Mouse (Mus musculus): ENCODE data around the gene Bcl6b. TPM values are rescaled to one million over a fixed set of nuclear protein-coding genes. Genes with fewer than 3 reads are reported as not detected.

Gene Bcl6b
- 1.5 TPM in 2 replicates for polyA plus RNA-seq (2012; rRNA removed)

GRCm38 (mm10) chr11:70229260-70230010 is at the start of gene Bcl6b:
TSS of gene Bcl6b (minus strand) at chr11:70229798.

DNA sequence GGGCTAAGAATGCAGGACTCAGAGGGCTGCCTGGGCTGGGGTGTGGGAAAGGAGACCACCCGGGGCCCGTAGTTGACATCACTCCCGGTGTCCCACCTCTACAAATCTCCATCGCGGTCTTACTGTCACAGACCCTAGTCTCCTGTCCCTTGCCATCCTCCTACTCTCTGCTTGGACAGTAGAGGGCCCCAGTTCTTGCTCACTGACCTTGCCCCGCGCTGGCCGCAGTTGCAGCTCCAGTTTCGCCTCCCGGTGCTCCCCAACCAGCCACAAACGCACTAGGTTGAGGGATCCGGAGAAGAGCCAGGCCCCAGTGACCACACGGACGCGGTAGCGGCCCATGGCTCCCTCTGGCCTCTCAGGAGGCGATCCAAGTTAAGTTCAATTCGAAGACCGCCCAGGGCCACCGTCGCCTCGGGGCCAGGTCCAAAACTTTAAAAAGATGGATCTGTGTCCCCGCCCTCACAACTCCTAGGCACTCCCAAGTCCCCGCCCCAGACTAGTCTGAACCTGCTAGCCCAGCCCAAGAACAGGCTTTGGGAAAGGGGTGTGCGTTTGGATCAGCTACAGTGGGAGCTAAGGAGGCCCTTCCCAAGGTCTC is 25.4 kb upstream of the Bcl6b start, which contains the start of gene Alox12:
Gene Alox12, minus strand, starts transcription at position 423 of the 601 bp plus-strand sequence.

DNA sequence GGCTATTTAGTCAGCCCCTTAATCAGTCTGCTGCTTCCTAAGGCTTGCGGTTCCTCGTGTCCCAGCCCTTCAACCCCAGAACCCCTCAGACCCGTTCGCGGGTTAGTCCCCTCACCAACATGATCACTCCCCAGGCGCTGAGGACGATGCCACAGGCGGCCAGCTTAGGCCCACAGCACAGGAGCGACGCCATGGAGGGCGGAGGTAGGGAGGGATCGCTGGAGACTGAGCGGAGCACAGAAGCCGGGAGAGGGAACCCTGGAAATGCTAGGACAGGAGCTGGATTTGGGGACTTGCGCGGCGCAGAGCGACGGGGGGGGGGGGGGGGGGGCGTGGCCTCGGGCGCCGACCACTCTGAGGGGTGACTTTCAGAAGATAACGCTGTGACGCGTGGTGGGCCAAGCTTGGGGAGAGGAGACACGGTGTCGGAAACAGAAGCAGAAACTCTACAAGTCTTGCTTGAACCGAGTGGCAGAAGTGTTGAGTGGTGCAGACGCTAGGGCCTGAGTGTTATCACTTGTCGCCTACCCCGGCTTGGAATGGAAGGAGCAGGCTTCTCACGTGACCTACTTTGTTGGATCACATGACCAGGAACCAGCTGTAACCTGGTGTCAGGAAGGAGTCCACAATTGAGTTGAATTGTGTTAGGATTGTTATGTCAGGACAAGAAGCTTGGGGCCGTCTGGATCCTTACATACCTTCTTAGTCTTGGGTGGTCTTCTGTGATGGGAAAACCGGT is 10.1 kb upstream of the Bcl6b start, which contains the start of the genes Gm21988 and Rnasek:
Gene Gm21988, minus strand, starts transcription at position 290 of the 739 bp plus-strand sequence.
Gene Rnasek, minus strand, starts transcription at position 302 of the 739 bp plus-strand sequence.

GRCm38 (mm10) chr11:70237457-70238167 is 8.0 kb upstream of the Bcl6b start, which contains the start of gene 0610010K14Rik:
TSS of gene 0610010K14Rik (minus strand) at chr11:70237914.

GRCm38 (mm10) chr11:70220731-70221602 is 8.6 kb downstream of the Bcl6b start, which contains the start of gene Slc16a13:
TSS of gene Slc16a13 (minus strand) at chr11:70221064.

GRCm38 (mm10) chr11:70212423-70212822 is 17.2 kb downstream of the Bcl6b start, which contains the start of gene Slc16a11:
TSS of gene Slc16a11 (plus strand) at chr11:70212752.

Other genes with a start within 250 kb of the Bcl6b start
- 30.6 and 33.9 TPM in 2 replicates for gene Ctdnep1, start 248.6 kb downstream of the Bcl6b start, polyA plus RNA-seq (2012; rRNA removed)
- 41.7 and 49.0 TPM in 2 replicates for gene Elp5, start 247.3 kb downstream of the Bcl6b start, polyA plus RNA-seq (2012; rRNA removed)
- gene Gabarap, start 238.7 kb downstream of the Bcl6b start, polyA plus RNA-seq (2012; rRNA removed): 131 and 138 TPM in 2 replicates
- gene Phf23, start 234.0 kb downstream of the Bcl6b start, polyA plus RNA-seq (2012; rRNA removed): 16.3 and 17.2 TPM in 2 replicates
- 3.2 and 4.6 TPM in 2 replicates for gene Dvl2, start 229.2 kb downstream of the Bcl6b start, polyA plus RNA-seq (2012; rRNA removed)
- gene Acadvl, start 214.4 kb downstream of the Bcl6b start, polyA plus RNA-seq (2012; rRNA removed): 38.0 and 43.1 TPM in 2 replicates
- 2.0 TPM in 2 replicates for gene Dlg4, start 212.9 kb downstream of the Bcl6b start, polyA plus RNA-seq (2012; rRNA removed)
- 1.9 and 2.0 TPM in 2 replicates for gene Asgr1, start 175.7 kb downstream of the Bcl6b start, polyA plus RNA-seq (2012; rRNA removed)
- 9.6 and 12.5 TPM in 2 replicates for gene Asgr2, start 137.2 kb downstream of the Bcl6b start, polyA plus RNA-seq (2012; rRNA removed)
- gene Mgl2, start 99.5 kb downstream of the Bcl6b start, polyA plus RNA-seq (2012; rRNA removed): 1.5 and 1.9 TPM in 2 replicates
- 0.20 and 0.33 TPM in 2 replicates for gene Clec10a, start 73.6 kb downstream of the Bcl6b start, polyA plus RNA-seq (2012; rRNA removed)
- 0.60 and 0.68 TPM in 2 replicates for gene Slc16a11, start 17.0 kb downstream of the Bcl6b start, polyA plus RNA-seq (2012; rRNA removed)
- gene Slc16a13, start 8.7 kb downstream of the Bcl6b start, polyA plus RNA-seq (2012; rRNA removed): 2.8 and 3.8 TPM in 2 replicates
- 58.8 and 61.0 TPM in 2 replicates for gene 0610010K14Rik, start 8.1 kb upstream of the Bcl6b start, polyA plus RNA-seq (2012; rRNA removed)
- 4.6 and 4.7 TPM in 2 replicates for gene Gm21988, start 10.0 kb upstream of the Bcl6b start, polyA plus RNA-seq (2012; rRNA removed)
- gene Rnasek, start 10.0 kb upstream of the Bcl6b start, polyA plus RNA-seq (2012; rRNA removed): 26.1 and 36.4 TPM in 2 replicates
- 10.1 and 11.5 TPM in 2 replicates for gene Alox12, start 25.6 kb upstream of the Bcl6b start, polyA plus RNA-seq (2012; rRNA removed)
- 0.06 and 0.07 TPM in 2 replicates for gene Alox12e, start 92.8 kb upstream of the Bcl6b start, polyA plus RNA-seq (2012; rRNA removed)
- 0.78 and 0.97 TPM in 2 replicates for gene Alox15, start 122.2 kb upstream of the Bcl6b start, polyA plus RNA-seq (2012; rRNA removed)
- 9.3 and 10.8 TPM in 2 replicates for gene Pelp1, start 180.2 kb upstream of the Bcl6b start, polyA plus RNA-seq (2012; rRNA removed)
- gene Arrb2, start 202.8 kb upstream of the Bcl6b start, polyA plus RNA-seq (2012; rRNA removed): 16.2 and 19.8 TPM in 2 replicates
- 13.8 and 13.9 TPM in 2 replicates for gene Med11, start 222.1 kb upstream of the Bcl6b start, polyA plus RNA-seq (2012; rRNA removed)
- gene Zmynd15, start 229.6 kb upstream of the Bcl6b start, polyA plus RNA-seq (2012; rRNA removed): 0.29 and 0.30 TPM in 2 replicates
- 0.85 and 1.2 TPM in 2 replicates for gene Cxcl16, start 230.2 kb upstream of the Bcl6b start, polyA plus RNA-seq (2012; rRNA removed)